Mouse (Mus musculus) lung, postnatal 0 days (tissue): Measurements from ENCODE around the gene Rhod. TPM values are rescaled to one million over a fixed set of nuclear protein-coding genes. Genes with fewer than 3 reads are reported as not detected.
A peak's percentile ranks its signal among the peaks of the same experiment; 100 is the strongest.

ENCODE experiments used
- ATAC-seq: fragments of 200-750 bp; cut with Nextera tagmentation; 2 replicates; pipeline ENCODE4 v1.8.0; 2017; ENCODE audit warnings: moderate library complexity
- DNase-seq: peaks from one replicate; pipeline ENCODE4 v3.0.0-alpha.2; 2016; ENCODE audit warnings: low spot score
- H3K27ac ChIP-seq: fragments of 300-500 bp; sonication (generic); 2 replicates; pipeline ENCODE4 v1.5.1; 2014; ENCODE audit warnings: antibody characterized with exemption, mild to moderate bottlenecking, low read length, mixed read lengths
- H3K27me3 ChIP-seq: fragments of 300-500 bp; sonication (generic); replicated peaks from 2 replicates; pipeline ENCODE4 v1.6.1; 2014; ENCODE audit warnings: low read length, mixed read lengths; ENCODE audit not compliant: insufficient read depth
- H3K36me3 ChIP-seq: fragments of 300-500 bp; sonication (generic); 2 replicates; pipeline ENCODE4 v1.6.1; 2014; ENCODE audit warnings: low read length, mixed read lengths; ENCODE audit not compliant: insufficient read depth
- H3K4me1 ChIP-seq: fragments of 300-500 bp; sonication (generic); 2 replicates; pipeline ENCODE4 v1.6.1; 2014; ENCODE audit warnings: antibody characterized with exemption, low read depth, low read length, mixed read lengths; ENCODE audit not compliant: insufficient read depth
- H3K4me2 ChIP-seq: fragments of 300-500 bp; sonication (generic); replicated peaks from 2 replicates; pipeline ENCODE4 v1.6.1; 2014; ENCODE audit warnings: low read depth, mild to moderate bottlenecking, low read length, moderate library complexity, mixed read lengths
- H3K4me3 ChIP-seq: fragments of 300-500 bp; sonication (generic); 2 replicates; pipeline ENCODE4 v1.5.1; 2014; ENCODE audit warnings: low read depth, low read length
- H3K9ac ChIP-seq: fragments of 300-500 bp; sonication (generic); replicated peaks from 2 replicates; pipeline ENCODE4 v1.6.1; 2014; ENCODE audit warnings: low read depth, mild to moderate bottlenecking
- H3K9me3 ChIP-seq: fragments of 300-500 bp; sonication (generic); 2 replicates; pipeline ENCODE4 v1.6.1; 2016; ENCODE audit warnings: low read length, mixed read lengths
- CTCF ChIP-seq: IDR thresholded peaks from 2 replicates; pipeline ENCODE4 v1.5.1; 2016; ENCODE audit warnings: antibody characterized with exemption, mild to moderate bottlenecking
- EP300 ChIP-seq: IDR thresholded peaks from 2 replicates; pipeline ENCODE4 v1.6.1; 2016; ENCODE audit warnings: antibody characterized with exemption, mild to moderate bottlenecking, control low read depth
- WGBS: fragments of 180-500 bp; shearing (Covaris S2); extraction: QIAGEN DNeasy Blood & Tissue Kit; methylation state at CpG from one replicate; pipeline ENCODE4 v1.1.7; 2014; 5-methylcytosine and 5-hydroxymethylcytosine counted together
- polyA plus RNA-seq: library from polyadenylated mRNA; unstranded; fragments of >200 nt; fragmentation: Nextera tagmentation; extraction: Ambion mirVana; gene quantifications from 2 replicates; pipeline ENCODE4 v1.2.1, GENCODE M21; 2015

The Rhod gene
- polyA plus RNA-seq, 1 experiment from 2014 or later, result 25.0 TPM

DNA sequence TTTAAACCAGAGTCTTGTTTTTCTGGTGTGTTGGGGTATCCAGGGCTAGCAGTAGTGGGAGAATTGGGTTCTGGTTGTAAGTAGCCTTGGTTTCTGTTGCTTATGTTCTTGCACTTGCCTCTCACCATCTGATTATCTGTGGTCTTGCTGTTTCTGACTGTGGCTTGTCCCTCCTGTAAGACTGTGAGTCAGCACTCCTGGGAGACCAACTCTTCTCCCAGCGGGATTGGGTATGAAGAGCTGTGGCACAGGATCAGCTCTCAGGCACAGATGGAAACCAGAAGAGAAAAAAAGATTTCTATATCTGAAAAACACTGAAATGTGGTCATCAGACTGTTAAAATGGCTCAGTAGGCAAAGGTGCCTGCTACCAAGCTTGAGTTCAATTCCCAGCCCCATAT is 24.6 kb downstream of the Rhod start:
- no peaks in the 10 kb centered on the region for H3K4me1 ChIP-seq
- ATAC-seq (no peak), DNase-seq (no peak)
- 75% methylated on average over 1 of the region's 1 CpGs for WGBS
- no peaks in the 10 kb centered on the region for H3K27me3 ChIP-seq
- no peak for TF ChIP-seq EP300
- TF ChIP-seq CTCF, result no peak
- no peak overlapping the region for H3K27ac ChIP-seq
- H3K9me3 ChIP-seq, result no peaks in the 10 kb centered on the region
- H3K4me3 ChIP-seq, result no peak overlapping the region
- no peaks in the 10 kb centered on the region for H3K36me3 ChIP-seq
- H3K9ac ChIP-seq, result no peak overlapping the region
- H3K4me2 ChIP-seq, result no peak overlapping the region

DNA sequence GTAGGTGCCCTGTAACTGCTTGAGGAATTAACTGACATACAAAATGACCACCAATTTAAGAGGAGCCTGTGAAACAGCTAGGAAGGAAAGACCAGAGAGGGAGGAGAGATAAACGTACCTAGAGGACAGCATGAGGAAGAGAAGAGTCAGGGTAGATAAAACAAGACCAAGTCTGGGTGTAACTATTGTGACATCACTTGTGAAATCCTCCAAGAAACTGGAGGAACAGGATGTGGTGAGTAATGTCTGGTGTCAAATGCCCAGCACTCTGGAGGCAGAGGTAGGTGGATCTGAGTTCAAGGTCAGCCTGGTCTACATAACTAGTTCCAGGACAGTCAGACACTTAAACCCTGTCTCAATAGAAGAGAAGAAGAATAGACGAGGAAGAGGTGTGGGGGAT is 30.2 kb downstream of the Rhod start:
- WGBS, result 57% methylated on average over 2 of the region's 2 CpGs
- Histone ChIP-seq H3K4me2 (no peak overlapping the region), H3K27ac (no peak overlapping the region), H3K4me1 (no peaks in the 10 kb centered on the region), H3K4me3 (no peak overlapping the region), H3K9ac (no peak overlapping the region), H3K27me3 (no peaks in the 10 kb centered on the region), H3K36me3 (no peaks in the 10 kb centered on the region), H3K9me3 (no peaks in the 10 kb centered on the region)
- DNase-seq (peak; percentile 51), ATAC-seq (no peak)
- TF ChIP-seq CTCF (no peak), EP300 (no peak)

DNA sequence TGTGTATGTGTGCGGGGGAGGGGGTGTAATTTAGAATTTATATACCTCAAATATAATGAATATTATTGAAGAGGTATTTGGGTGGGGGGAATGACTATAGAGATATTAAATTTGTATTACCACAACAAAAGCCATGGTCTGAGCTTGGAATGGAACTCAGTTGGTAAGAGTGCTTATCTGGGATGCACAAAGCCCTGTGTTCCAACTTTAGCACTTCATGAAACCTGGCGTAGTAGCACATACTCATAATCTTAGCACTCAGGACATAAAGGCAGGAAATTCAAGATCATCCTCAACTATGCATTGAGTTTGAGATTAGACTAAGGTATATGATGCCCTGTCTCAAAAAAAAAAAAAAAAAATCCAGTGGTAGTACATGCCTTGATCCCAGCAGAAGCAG is 34.4 kb downstream of the Rhod start:
- no peak for ATAC-seq
- no peak for DNase-seq
- Histone ChIP-seq H3K9me3 (no peaks in the 10 kb centered on the region), H3K27ac (no peak overlapping the region), H3K4me1 (no peaks in the 10 kb centered on the region), H3K4me3 (no peak overlapping the region), H3K4me2 (no peak overlapping the region), H3K36me3 (no peaks in the 10 kb centered on the region), H3K27me3 (no peaks in the 10 kb centered on the region), H3K9ac (no peak overlapping the region)
- TF ChIP-seq CTCF (no peak), EP300 (no peak)
- 93% methylated on average over 2 of the region's 2 CpGs for WGBS

DNA sequence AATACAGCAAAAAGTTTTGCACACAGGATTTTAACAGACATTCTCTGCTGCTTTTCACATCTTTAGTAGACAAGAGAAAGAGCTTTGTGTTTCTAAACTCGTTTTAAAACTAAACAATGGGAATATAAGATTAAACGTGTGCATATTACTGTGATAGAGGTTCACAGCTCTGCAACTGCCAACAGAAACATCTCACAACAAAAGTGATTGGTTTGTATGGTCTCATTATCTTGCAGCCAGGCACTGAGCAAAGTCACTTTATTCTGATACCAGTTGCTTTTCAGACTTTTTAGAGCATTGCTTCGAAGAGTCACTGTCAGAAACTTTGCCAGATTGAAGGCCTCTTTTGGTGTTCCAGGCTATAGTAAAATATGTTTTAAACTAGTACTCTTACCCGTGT is 40.3 kb downstream of the Rhod start:
- Histone ChIP-seq H3K4me1 (peaks cover 5% of the 10 kb centered on the region; the same call in 1 of the 2 replicates), H3K4me3 (no peak overlapping the region), H3K27me3 (no peaks in the 10 kb centered on the region), H3K9me3 (no peaks in the 10 kb centered on the region), H3K4me2 (peak overlapping the region; percentile 97), H3K9ac (no peak overlapping the region), H3K27ac (no peak overlapping the region), H3K36me3 (no peaks in the 10 kb centered on the region)
- no peak for TF ChIP-seq EP300
- TF ChIP-seq CTCF, result no peak
- ATAC-seq, result no peak
- DNase-seq, result no peak
- WGBS, result 73% methylated on average over 4 of the region's 4 CpGs

DNA sequence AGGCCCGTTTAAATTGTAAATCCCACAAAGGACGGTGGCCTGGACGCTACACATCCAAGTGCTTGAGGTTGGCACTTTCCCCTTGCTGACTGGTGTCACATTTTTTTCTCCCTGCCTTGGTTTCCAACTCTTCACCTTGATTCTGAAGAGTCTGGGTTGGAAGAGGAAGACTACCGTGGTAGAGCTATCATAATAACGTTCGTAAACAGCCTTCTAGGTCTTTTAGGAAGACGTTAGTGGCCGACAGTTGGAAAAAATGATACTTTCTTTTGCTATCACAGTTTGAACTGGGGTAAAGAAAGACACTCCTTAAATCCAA is 40.6 kb downstream of the Rhod start:
- no peaks in the 10 kb centered on the region for H3K36me3 ChIP-seq
- 38% methylated on average over 8 of the region's 8 CpGs for WGBS
- peak overlapping the region; percentile 76 for H3K9ac ChIP-seq
- DNase-seq (no peak), ATAC-seq (no peak)
- TF ChIP-seq EP300, result no peak
- TF ChIP-seq CTCF, result no peak
- H3K27ac ChIP-seq, result peak overlapping the region; percentile 89
- no peaks in the 10 kb centered on the region for H3K9me3 ChIP-seq
- no peaks in the 10 kb centered on the region for H3K27me3 ChIP-seq
- H3K4me1 ChIP-seq, result peaks cover 6% of the 10 kb centered on the region; the same call in 1 of the 2 replicates
- peak overlapping the region; percentile 97 for H3K4me3 ChIP-seq
- H3K4me2 ChIP-seq, result peak overlapping the region; percentile 97

DNA sequence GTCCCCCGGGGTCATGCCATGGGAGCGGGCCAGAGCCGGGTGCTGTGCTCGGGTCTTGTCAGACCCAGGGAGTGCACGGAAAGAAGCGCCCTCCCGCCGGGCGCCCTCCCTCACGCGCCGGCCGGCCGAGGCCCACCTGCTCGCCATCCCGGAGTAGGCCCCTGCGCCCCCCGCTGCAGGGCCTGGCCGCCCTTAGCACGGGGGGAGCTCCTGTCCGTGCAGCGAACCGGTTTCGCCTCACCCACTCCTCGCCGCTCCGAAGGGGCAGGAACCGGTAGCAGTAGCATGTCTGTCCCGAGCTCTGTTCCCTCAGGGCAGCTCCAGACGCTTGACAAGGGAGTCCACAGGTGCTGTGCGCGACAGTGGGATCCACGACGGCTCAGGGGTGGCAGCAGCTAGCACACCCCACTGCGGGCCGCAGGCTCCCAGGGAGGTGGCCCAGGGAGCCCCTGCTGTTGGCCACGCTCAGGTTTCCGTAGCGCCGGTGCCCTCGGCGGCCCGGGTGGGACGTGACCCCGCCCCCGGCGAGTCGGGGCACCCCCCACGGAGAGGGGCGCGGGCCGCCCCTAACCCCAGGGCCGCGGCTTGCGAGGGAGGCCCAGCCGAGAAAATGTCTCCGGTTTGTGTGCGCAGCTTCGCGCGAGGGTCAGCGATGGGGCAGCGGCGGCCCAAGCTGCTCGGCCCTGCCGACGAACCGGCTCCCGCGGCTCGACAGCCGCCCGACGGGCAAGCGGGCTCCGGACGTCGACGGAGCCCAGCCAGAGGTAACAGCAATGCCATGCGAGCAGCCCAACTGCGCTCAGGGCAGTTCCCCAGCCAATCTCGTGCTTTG is 41.2 kb downstream of the Rhod start, which contains the start of gene Kdm2a:
Gene Kdm2a, minus strand, starts transcription at position 488 of the 832 bp plus-strand sequence.
- 3% methylated on average over 74 of the region's 82 CpGs for WGBS

More for the DNA sequence above, 41.2 kb downstream of the Rhod start, which contains the start of gene Kdm2a:
- H3K36me3 ChIP-seq, result no peaks in the 10 kb centered on the region
- H3K4me1 ChIP-seq, result peaks cover 8% of the 10 kb centered on the region; the same call in 1 of the 2 replicates
- H3K4me3 ChIP-seq, result peak within 1 kb of the TSS; percentile 97
- DNase-seq (peak; percentile 61), ATAC-seq (peak; percentile 4)
- no peak for TF ChIP-seq CTCF
- TF ChIP-seq EP300, result no peak
- H3K27ac ChIP-seq, result peak within 1 kb of the TSS; percentile 89
- no peaks in the 10 kb centered on the region for H3K27me3 ChIP-seq
- H3K9me3 ChIP-seq, result no peaks in the 10 kb centered on the region
- peak within 1 kb of the TSS; percentile 97 for H3K4me2 ChIP-seq
- peak within 1 kb of the TSS; percentile 76 for H3K9ac ChIP-seq
